Comparison of ENCODE assay signal across 15 mouse cellular contexts in the genomic region with DNA sequence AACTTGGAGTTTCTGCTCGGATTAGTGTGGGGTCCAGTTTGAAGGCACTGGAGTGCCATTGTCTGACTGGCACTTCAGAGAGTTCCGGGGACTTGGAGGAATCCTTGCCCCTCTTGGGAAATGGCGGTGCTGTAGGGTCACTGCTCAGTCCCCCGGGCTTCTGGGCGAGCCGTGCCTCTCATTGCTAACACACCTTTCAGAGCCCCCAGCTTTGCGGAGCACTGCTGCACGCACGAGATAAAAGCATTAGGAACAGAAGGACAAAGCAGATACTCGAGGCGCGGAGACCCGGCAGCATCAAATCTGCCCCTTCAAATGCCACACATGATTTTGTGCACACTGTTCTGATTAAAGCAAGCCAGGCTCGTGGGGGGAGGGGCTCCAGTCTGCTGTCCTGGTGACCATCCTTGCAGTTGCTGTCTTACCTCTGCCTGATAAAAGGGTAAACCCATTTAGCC.
A peak's percentile ranks its signal among the peaks of the same experiment; 100 is the strongest.
DNase-seq lines count a peak whose midpoint lies in the region; ATAC-seq and TF ChIP-seq lines count a peak whose summit lies in the region.
"Had no signal": no experiment of that assay in that cellular context is flagged by ENCODE, and none has a peak within 500 bp of the region (broad histone marks: within the 10 kb centered on the region; RNA-seq: fewer than 3 reads in every experiment).

No protein-coding gene starts in this region.

- no peak for DNase-seq in forebrain, embryonic 11.5 days (ENCODE audit: low spot score)
- no peak for DNase-seq in forebrain, postnatal 0 days
- DNase-seq in embryo, embryonic 11 days = peak; percentile 25
- peak; percentile 80 for DNase-seq in midbrain, embryonic 14.5 days
- no peak for DNase-seq in layer of hippocampus, adult 8-10 months (ENCODE audit: low spot score in 2 of 2)
- DNase-seq in left cerebral cortex, postnatal 10 days (ENCODE audit: extremely low spot score in 1 of 2, low spot score in 2 of 2) = no peak
- DNase-seq: cerebellum, adult 2 months; heart, postnatal 14 days; layer of hippocampus, adult 9-11 months; thymus, adult 2 months had no signal

- H3K9ac ChIP-seq in forebrain, embryonic 11.5 days (ENCODE audit: low read length) = no peak overlapping the region
- no peak overlapping the region for H3K9ac ChIP-seq in forebrain, postnatal 0 days
- no peak overlapping the region for H3K9ac ChIP-seq in hindbrain, embryonic 12.5 days
- H3K9ac ChIP-seq in midbrain, embryonic 14.5 days (replicated peaks; ENCODE audit: low read length) = peak overlapping the region; percentile 37; the same call in 1 of the 2 replicates
- H3K9ac ChIP-seq in intestine, postnatal 0 days (ENCODE audit: low read depth, low read length) = no peak overlapping the region
- H3K9ac ChIP-seq: kidney, embryonic 15.5 days; lung, embryonic 15.5 days had no signal

- 21% methylated on average over 14 of the region's 14 CpGs for WGBS in forebrain, embryonic 11.5 days
- WGBS in forebrain, postnatal 0 days = 17% methylated on average over 14 of the region's 14 CpGs
- WGBS in hindbrain, embryonic 12.5 days = 22% methylated on average over 14 of the region's 14 CpGs
- 7% methylated on average over 14 of the region's 14 CpGs for WGBS in midbrain, embryonic 14.5 days
- WGBS in intestine, postnatal 0 days = 32% methylated on average over 14 of the region's 14 CpGs

- intact Hi-C loops in left cerebral cortex, postnatal 10 days (cut with DNase I) = loop anchor here (5.0 to 10.0 kb wide), 3 partner anchors 54 to 346 kb away; no protein-coding TSS in a partner anchor

- no peak overlapping the region for H3K27ac ChIP-seq in forebrain, embryonic 11.5 days (ENCODE audit: low read depth, low read length)
- H3K27ac ChIP-seq in forebrain, postnatal 0 days (ENCODE audit: low read depth, low read length) = no peak overlapping the region
- H3K27ac ChIP-seq in hindbrain, embryonic 12.5 days = peak overlapping the region; percentile 37; the same call in 1 of the 2 replicates
- H3K27ac ChIP-seq in midbrain, embryonic 14.5 days (replicated peaks; ENCODE audit: low read depth, low read length) = peak overlapping the region; percentile 70
- H3K27ac ChIP-seq in intestine, postnatal 0 days (ENCODE audit: low read depth, low read length) = no peak overlapping the region
- H3K27ac ChIP-seq: kidney, embryonic 15.5 days; lung, embryonic 15.5 days had no signal

- H3K4me3 ChIP-seq in forebrain, embryonic 11.5 days (ENCODE audit: low read depth, low read length) = no peak overlapping the region
- H3K4me3 ChIP-seq in forebrain, postnatal 0 days (ENCODE audit: low read depth, low read length) = no peak overlapping the region
- no peak overlapping the region for H3K4me3 ChIP-seq in hindbrain, embryonic 12.5 days
- no peak overlapping the region; the same call in 1 of the 2 replicates for H3K4me3 ChIP-seq in midbrain, embryonic 14.5 days (replicated peaks; ENCODE audit: low read depth, low read length)
- no peak overlapping the region for H3K4me3 ChIP-seq in intestine, postnatal 0 days (ENCODE audit: low read depth, low read length)
- H3K4me3 ChIP-seq: kidney, embryonic 15.5 days; lung, embryonic 15.5 days had no signal

- H3K9me3 ChIP-seq in forebrain, embryonic 11.5 days (ENCODE audit: control insufficient read depth, low read length) = no peaks in the 10 kb centered on the region
- no peaks in the 10 kb centered on the region for H3K9me3 ChIP-seq in forebrain, postnatal 0 days (ENCODE audit: low read length)
- H3K9me3 ChIP-seq in hindbrain, embryonic 12.5 days (replicated peaks) = no peaks in the 10 kb centered on the region
- no peaks in the 10 kb centered on the region for H3K9me3 ChIP-seq in midbrain, embryonic 14.5 days (ENCODE audit: control insufficient read depth, low read length)
- no peaks in the 10 kb centered on the region for H3K9me3 ChIP-seq in intestine, postnatal 0 days (ENCODE audit: control insufficient read depth)
- H3K9me3 ChIP-seq: kidney, embryonic 15.5 days; lung, embryonic 15.5 days had no signal

- no peaks in the 10 kb centered on the region for H3K36me3 ChIP-seq in forebrain, embryonic 11.5 days (ENCODE audit: control insufficient read depth, insufficient read depth, low read length)
- H3K36me3 ChIP-seq in forebrain, postnatal 0 days (ENCODE audit: insufficient read depth) = no peaks in the 10 kb centered on the region
- no peaks in the 10 kb centered on the region for H3K36me3 ChIP-seq in hindbrain, embryonic 12.5 days
- H3K36me3 ChIP-seq in midbrain, embryonic 14.5 days (ENCODE audit: control insufficient read depth, insufficient read depth, low read length) = no peaks in the 10 kb centered on the region
- H3K36me3 ChIP-seq in intestine, postnatal 0 days (ENCODE audit: control insufficient read depth, insufficient read depth) = no peaks in the 10 kb centered on the region
- H3K36me3 ChIP-seq: G1E; kidney, embryonic 15.5 days; lung, embryonic 15.5 days had no signal

- ATAC-seq in forebrain, embryonic 11.5 days (replicated peaks; ENCODE audit: low FRiP score) = no peak
- ATAC-seq in forebrain, postnatal 0 days = no peak
- peak; percentile 55; the same call in 1 of the 2 replicates for ATAC-seq in hindbrain, embryonic 12.5 days (ENCODE audit: low FRiP score)
- peak; percentile 69 for ATAC-seq in midbrain, embryonic 14.5 days (ENCODE audit: low FRiP score, low TSS enrichment)
- ATAC-seq in intestine, postnatal 0 days = no peak

- no peaks in the 10 kb centered on the region for H3K27me3 ChIP-seq in forebrain, embryonic 11.5 days (ENCODE audit: control insufficient read depth, insufficient read depth, low read length)
- H3K27me3 ChIP-seq in forebrain, postnatal 0 days (ENCODE audit: insufficient read depth, low read length) = no peaks in the 10 kb centered on the region
- H3K27me3 ChIP-seq in hindbrain, embryonic 12.5 days = no peaks in the 10 kb centered on the region
- no peaks in the 10 kb centered on the region for H3K27me3 ChIP-seq in midbrain, embryonic 14.5 days (ENCODE audit: control insufficient read depth, insufficient read depth, low read length)
- no peaks in the 10 kb centered on the region for H3K27me3 ChIP-seq in intestine, postnatal 0 days (replicated peaks; ENCODE audit: control insufficient read depth, insufficient read depth, low read length)

- peaks cover 4% of the 10 kb centered on the region; the same call in 1 of the 2 replicates for H3K4me1 ChIP-seq in forebrain, embryonic 11.5 days (replicated peaks; ENCODE audit: control insufficient read depth, insufficient read depth, low read length)
- no peaks in the 10 kb centered on the region for H3K4me1 ChIP-seq in forebrain, postnatal 0 days (ENCODE audit: insufficient read depth)
- H3K4me1 ChIP-seq in hindbrain, embryonic 12.5 days = peaks cover 29% of the 10 kb centered on the region
- H3K4me1 ChIP-seq in midbrain, embryonic 14.5 days (ENCODE audit: control insufficient read depth, insufficient read depth, low read length) = peaks cover 18% of the 10 kb centered on the region
- H3K4me1 ChIP-seq in intestine, postnatal 0 days (replicated peaks; ENCODE audit: control insufficient read depth, insufficient read depth, low read length) = no peaks in the 10 kb centered on the region
- H3K4me1 ChIP-seq: lung, embryonic 15.5 days had no signal

- no peak for TF ChIP-seq CTCF in forebrain, postnatal 0 days (IDR thresholded peaks at IDR 0.05; ENCODE audit: low read depth)
- no peak for TF ChIP-seq CTCF in intestine, postnatal 0 days (IDR thresholded peaks at IDR 0.05; ENCODE audit: low read depth)

- peak overlapping the region; percentile 12; the same call in 1 of the 2 replicates for H3K4me2 ChIP-seq in forebrain, embryonic 11.5 days (ENCODE audit: low read depth, low read length, severe bottlenecking)
- no peak overlapping the region for H3K4me2 ChIP-seq in forebrain, postnatal 0 days (ENCODE audit: low read depth)
- peak overlapping the region; percentile 32 for H3K4me2 ChIP-seq in hindbrain, embryonic 12.5 days (replicated peaks)
- H3K4me2 ChIP-seq in midbrain, embryonic 14.5 days (ENCODE audit: low read length) = peak overlapping the region; percentile 41
- H3K4me2 ChIP-seq in intestine, postnatal 0 days (replicated peaks; ENCODE audit: low read depth) = no peak overlapping the region
- H3K4me2 ChIP-seq: kidney, embryonic 15.5 days; lung, embryonic 15.5 days had no signal

Comparison
In these comparisons a context has a peak if more than half of its experiments do, and no peak if none do; other contexts are left out.
1. H3K4me2 ChIP-seq: peak in forebrain, embryonic 11.5 days (single experiment), hindbrain, embryonic 12.5 days (single experiment) and midbrain, embryonic 14.5 days (single experiment); none in forebrain, postnatal 0 days (single experiment) and intestine, postnatal 0 days (single experiment).
2. ATAC-seq: peak in hindbrain, embryonic 12.5 days (single experiment) and midbrain, embryonic 14.5 days (single experiment); none in forebrain, embryonic 11.5 days (single experiment), forebrain, postnatal 0 days (single experiment) and intestine, postnatal 0 days (single experiment).
3. DNase-seq: peak in embryo, embryonic 11 days (single experiment) and midbrain, embryonic 14.5 days (single experiment); none in forebrain, embryonic 11.5 days (single experiment), forebrain, postnatal 0 days (single experiment), layer of hippocampus, adult 8-10 months (0 of 2) and left cerebral cortex, postnatal 10 days (0 of 2).
4. H3K27ac ChIP-seq: peak in hindbrain, embryonic 12.5 days (single experiment) and midbrain, embryonic 14.5 days (single experiment); none in forebrain, embryonic 11.5 days (single experiment), forebrain, postnatal 0 days (single experiment) and intestine, postnatal 0 days (single experiment).